ENCODE assay signal across 19 mouse cellular contexts in the genomic region with DNA sequence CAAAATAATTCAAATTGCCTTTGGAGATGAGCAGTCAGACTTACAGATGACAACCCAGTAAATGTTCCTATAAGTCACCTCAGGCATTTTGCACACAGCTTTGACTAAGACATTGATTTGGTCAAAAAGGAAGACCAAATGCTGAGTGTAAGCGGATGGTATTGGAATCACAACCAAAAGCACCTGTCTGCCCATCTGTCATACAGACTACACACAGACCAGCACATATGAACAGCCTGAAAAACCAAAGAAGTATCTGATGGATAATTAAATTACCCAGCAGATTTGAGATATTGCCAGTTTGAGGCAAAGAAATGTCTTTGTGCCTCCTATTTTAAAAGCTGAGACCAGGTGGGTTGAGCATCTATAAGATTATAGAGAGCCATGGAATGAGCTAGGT.
"Had no signal": no experiment of that assay in that cellular context is flagged by ENCODE, and none has a peak within 500 bp of the region (broad histone marks: within the 10 kb centered on the region; RNA-seq: fewer than 3 reads in every experiment).

No protein-coding gene starts in this region.

- H3K9me3 ChIP-seq: limb, embryonic 10.5 days; limb, embryonic 13.5 days; liver, embryonic 12.5 days; liver, embryonic 15.5 days; lung, embryonic 15.5 days; megakaryocyte, embryonic 14.5 days; midbrain, embryonic 10.5 days; midbrain, embryonic 13.5 days; neural tube, embryonic 13.5 days; stomach, embryonic 15.5 days had no signal

- DNase-seq: layer of hippocampus, adult 9-11 months; liver; right cerebral cortex, postnatal 25 days; spleen, adult 18-20 months; thymus, postnatal 25 days had no signal

- ATAC-seq: liver, embryonic 12.5 days; midbrain, embryonic 13.5 days; midbrain, embryonic 16.5 days had no signal

- H3K36me3 ChIP-seq: limb, embryonic 10.5 days; limb, embryonic 13.5 days; liver, embryonic 12.5 days; liver, embryonic 15.5 days; lung, embryonic 15.5 days; midbrain, embryonic 10.5 days; midbrain, embryonic 13.5 days; neural tube, embryonic 13.5 days; stomach, embryonic 15.5 days had no signal

- H3K27ac ChIP-seq: kidney, postnatal 0 days; layer of hippocampus, adult 2 months; limb, embryonic 10.5 days; limb, embryonic 13.5 days; liver, embryonic 12.5 days; midbrain, embryonic 10.5 days; midbrain, embryonic 13.5 days; neural tube, embryonic 13.5 days had no signal

- H3K4me2 ChIP-seq: limb, embryonic 13.5 days; liver, embryonic 12.5 days; liver, embryonic 15.5 days; lung, embryonic 15.5 days; midbrain, embryonic 13.5 days; neural tube, embryonic 13.5 days had no signal

- H3K27me3 ChIP-seq: liver, embryonic 12.5 days; liver, embryonic 15.5 days; lung, embryonic 15.5 days; megakaryocyte, embryonic 14.5 days; midbrain, embryonic 13.5 days; neural tube, embryonic 13.5 days; stomach, embryonic 15.5 days had no signal

- H3K9ac ChIP-seq: limb, embryonic 13.5 days; liver, embryonic 12.5 days; liver, embryonic 15.5 days; lung, embryonic 15.5 days; midbrain, embryonic 13.5 days; neural tube, embryonic 13.5 days; stomach, embryonic 15.5 days had no signal

- H3K4me1 ChIP-seq: liver, embryonic 12.5 days; liver, embryonic 15.5 days; megakaryocyte, embryonic 14.5 days; midbrain, embryonic 10.5 days; midbrain, embryonic 13.5 days had no signal

- H3K4me3 ChIP-seq: layer of hippocampus, adult 2 months; limb, embryonic 10.5 days; limb, embryonic 13.5 days; liver, embryonic 12.5 days; liver, embryonic 15.5 days; lung, embryonic 15.5 days; megakaryocyte, embryonic 14.5 days; midbrain, embryonic 10.5 days; midbrain, embryonic 13.5 days; myocyte; neural tube, embryonic 13.5 days; stomach, embryonic 15.5 days had no signal
